Mouse (Mus musculus): Measurements from ENCODE around the gene Sox9. TPM values are rescaled to one million over a fixed set of nuclear protein-coding genes. Genes with fewer than 3 reads are reported as not detected.

Sox9 gene
- polyA plus RNA-seq, 1 experiment from 2014 or later, result 147 TPM

- Histone ChIP-seq H3K4me3 (no peak overlapping the region), H3K4me1 (peaks cover 24% of the 10 kb centered on the region), H3K36me3 (no peaks in the 10 kb centered on the region), H3K27ac (replicated peaks) (no peak overlapping the region), H3K4me2 (replicated peaks) (no peak overlapping the region), H3K27me3 (no peaks in the 10 kb centered on the region), H3K9ac (replicated peaks) (no peak overlapping the region), H3K9me3 (no peaks in the 10 kb centered on the region)
- 69% methylated on average over 11 of the region's 11 CpGs for WGBS
- no peak for ATAC-seq (ENCODE audit: low FRiP score, low read depth)
These were observed 52.4 kb downstream of the Sox9 start for GRCm38 (mm10) chr11:112834245-112835005.

DNA sequence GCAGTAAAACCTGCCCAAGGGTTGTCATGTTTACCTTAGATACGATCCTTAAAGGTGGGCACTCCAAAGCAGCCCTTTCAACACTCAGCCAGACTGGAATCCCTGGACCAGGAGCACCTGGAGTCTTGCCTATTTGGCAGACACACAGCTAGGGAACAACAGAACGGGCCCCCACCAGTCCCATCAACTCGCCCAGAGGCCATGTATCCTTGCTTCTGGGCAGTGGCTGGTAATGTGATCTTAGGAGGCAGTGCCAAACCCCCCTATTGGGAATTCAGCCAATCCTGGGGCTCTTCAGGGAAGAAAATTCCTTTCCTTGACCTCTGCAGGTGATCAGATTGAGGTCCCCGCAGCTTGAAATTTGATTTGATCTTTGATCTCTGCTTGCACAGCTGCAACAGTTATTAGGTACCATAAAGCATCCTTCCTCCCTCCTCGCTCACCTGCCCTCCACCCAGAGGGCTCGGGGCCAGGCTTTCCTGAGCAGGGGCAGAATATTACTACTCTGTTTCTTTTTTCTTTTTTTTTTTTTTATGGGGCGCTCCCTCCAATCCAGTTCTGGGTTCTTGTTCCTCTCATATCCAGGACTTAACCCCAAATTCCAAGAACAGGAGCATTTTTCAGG lies 53.6 kb downstream of the Sox9 start:
- H3K9ac ChIP-seq (replicated peaks), result no peak overlapping the region
- H3K4me2 ChIP-seq (replicated peaks), result no peak overlapping the region
- H3K36me3 ChIP-seq, result no peaks in the 10 kb centered on the region
- H3K27ac ChIP-seq (replicated peaks), result no peak overlapping the region
- no peak overlapping the region for H3K4me3 ChIP-seq
- H3K4me1 ChIP-seq, result peaks cover 35% of the 10 kb centered on the region
- H3K27me3 ChIP-seq, result no peaks in the 10 kb centered on the region
- no peak for ATAC-seq (ENCODE audit: low FRiP score, low read depth)
- H3K9me3 ChIP-seq, result no peaks in the 10 kb centered on the region
- WGBS, result 62% methylated on average over 7 of the region's 7 CpGs
